In genomic region chrX:48207761-48208487, GRCm38 (mm10) we compare ENCODE assay signal across 8 mouse cellular contexts. TPM values are rescaled to one million over a fixed set of nuclear protein-coding genes. Genes with fewer than 3 reads are reported as not detected.
DNase-seq lines count a peak whose midpoint lies in the region; ATAC-seq and TF ChIP-seq lines count a peak whose summit lies in the region.

No protein-coding gene starts in this region.

- H3K9me3 ChIP-seq in forebrain, embryonic 14.5 days (replicated peaks; ENCODE audit: control insufficient read depth, low read length): no peaks in the 10 kb centered on the region
- H3K9me3 ChIP-seq in hindbrain, postnatal 0 days (ENCODE audit: low read length): no peaks in the 10 kb centered on the region
- H3K9me3 ChIP-seq in midbrain, postnatal 0 days (ENCODE audit: low read length): no peaks in the 10 kb centered on the region

- no peaks in the 10 kb centered on the region for H3K4me1 ChIP-seq in forebrain, embryonic 14.5 days (ENCODE audit: control insufficient read depth, insufficient read depth, low read length)
- no peaks in the 10 kb centered on the region for H3K4me1 ChIP-seq in hindbrain, postnatal 0 days (ENCODE audit: insufficient read depth, low read length)
- no peaks in the 10 kb centered on the region for H3K4me1 ChIP-seq in midbrain, postnatal 0 days (ENCODE audit: insufficient read depth, low read length)

- H3K27me3 ChIP-seq in forebrain, embryonic 14.5 days (replicated peaks; ENCODE audit: control insufficient read depth, insufficient read depth, low read length): no peaks in the 10 kb centered on the region
- no peaks in the 10 kb centered on the region for H3K27me3 ChIP-seq in hindbrain, postnatal 0 days (ENCODE audit: insufficient read depth, low read length)
- H3K27me3 ChIP-seq in midbrain, postnatal 0 days (ENCODE audit: insufficient read depth, low read length): no peaks in the 10 kb centered on the region

- 0 out of 2 replicates have a peak, but pooled peaks have one; percentile 26 for ATAC-seq in cerebellum, adult (ENCODE audit: insufficient number of reproducible peaks, low FRiP score, low TSS enrichment)
- ATAC-seq in forebrain, embryonic 14.5 days: peak; percentile 83
- ATAC-seq in hindbrain, postnatal 0 days: peak; percentile 85
- ATAC-seq in midbrain, postnatal 0 days (ENCODE audit: low FRiP score): peak; percentile 87

- TF ChIP-seq CTCF in hindbrain, postnatal 0 days (IDR thresholded peaks at IDR 0.05; ENCODE audit: low read depth): no peak
- TF ChIP-seq CTCF in midbrain, postnatal 0 days (IDR thresholded peaks at IDR 0.05): no peak

- H3K4me3 ChIP-seq in forebrain, embryonic 14.5 days (ENCODE audit: low read depth, low read length): peak overlapping the region; percentile 57
- H3K4me3 ChIP-seq in hindbrain, postnatal 0 days (ENCODE audit: low read length): peak overlapping the region; percentile 67
- peak overlapping the region; percentile 63 for H3K4me3 ChIP-seq in midbrain, postnatal 0 days (ENCODE audit: low read depth, low read length)

- H3K36me3 ChIP-seq in forebrain, embryonic 14.5 days (ENCODE audit: control insufficient read depth, insufficient read depth, low read length): no peaks in the 10 kb centered on the region
- no peaks in the 10 kb centered on the region for H3K36me3 ChIP-seq in hindbrain, postnatal 0 days (ENCODE audit: insufficient read depth, low read length)
- no peaks in the 10 kb centered on the region for H3K36me3 ChIP-seq in midbrain, postnatal 0 days (ENCODE audit: insufficient read depth, low read length)

- WGBS in forebrain, embryonic 14.5 days: 19% methylated on average over 35 of the region's 36 CpGs
- WGBS in hindbrain, postnatal 0 days: 24% methylated on average over 36 of the region's 36 CpGs
- 12% methylated on average over 33 of the region's 36 CpGs for WGBS in midbrain, postnatal 0 days

- H3K9ac ChIP-seq in forebrain, embryonic 14.5 days (ENCODE audit: low read length): peak overlapping the region; percentile 68
- H3K9ac ChIP-seq in hindbrain, postnatal 0 days (replicated peaks; ENCODE audit: low read length): peak overlapping the region; percentile 62
- H3K9ac ChIP-seq in midbrain, postnatal 0 days (replicated peaks; ENCODE audit: low read length, poor library complexity, severe bottlenecking): peak overlapping the region; percentile 64

- DNase-seq in urinary bladder, adult 2 months (ENCODE audit: low spot score): peak; percentile 23
- no peak for DNase-seq in urinary bladder, postnatal 10 days (ENCODE audit: low spot score)
- peak; percentile 34 for DNase-seq in forebrain, embryonic 14.5 days (ENCODE audit: low spot score)
- DNase-seq in hindbrain, postnatal 0 days (ENCODE audit: low spot score): peak; percentile 62
- peak; percentile 36 for DNase-seq in liver
- DNase-seq in midbrain, postnatal 0 days (ENCODE audit: low spot score): peak; percentile 32
- DNase-seq in c-Kit-positive CD71-positive TER-119-positive erythroid progenitor cells, embryonic 14.5 days (ENCODE audit: low spot score): no peak

- H3K27ac ChIP-seq in forebrain, embryonic 14.5 days (ENCODE audit: low read depth, low read length): peak overlapping the region; percentile 44
- H3K27ac ChIP-seq in hindbrain, postnatal 0 days: peak overlapping the region; percentile 51; the same call in 1 of the 2 replicates
- H3K27ac ChIP-seq in midbrain, postnatal 0 days (ENCODE audit: low read depth, low read length): peak overlapping the region; percentile 68

- H3K4me2 ChIP-seq in forebrain, embryonic 14.5 days (ENCODE audit: low read length): peak overlapping the region; percentile 50
- peak overlapping the region; percentile 60 for H3K4me2 ChIP-seq in hindbrain, postnatal 0 days (ENCODE audit: low read depth, low read length)
- H3K4me2 ChIP-seq in midbrain, postnatal 0 days (ENCODE audit: low read depth, low read length, poor library complexity, severe bottlenecking): peak overlapping the region; percentile 54

RNA-seq across cellular contexts. Expression of gene Zdhhc9, which starts 0.8 kb away (rescaled TPM):
- 38.5 and 39.0 TPM in 2 replicates for polyA plus RNA-seq in urinary bladder, adult 2 months (2012; rRNA removed)
- polyA plus RNA-seq in forebrain, embryonic 14.5 days (2014; fragmentation: Nextera tagmentation; extraction: Ambion mirVana): 7.1 and 9.4 TPM in 2 replicates
- 35.4 and 38.0 TPM in 2 replicates for total RNA-seq in hindbrain, postnatal 0 days (2014; rRNA removed)
- polyA plus RNA-seq in hindbrain, postnatal 0 days (2015; fragmentation: Nextera tagmentation; extraction: Ambion mirVana): 5.7 and 6.4 TPM in 2 replicates
- 43.0 and 45.2 TPM in 2 replicates for total RNA-seq in midbrain, postnatal 0 days (2014; rRNA removed)
- 5.0 and 7.2 TPM in 2 replicates for polyA plus RNA-seq in midbrain, postnatal 0 days (2015; fragmentation: Nextera tagmentation; extraction: Ambion mirVana)

RNA-seq across cellular contexts. Expression of gene Utp14a, which starts 48.7 kb away (rescaled TPM):
- 18.2 and 18.9 TPM in 2 replicates for polyA plus RNA-seq in urinary bladder, adult 2 months (2012; rRNA removed)
- polyA plus RNA-seq in forebrain, embryonic 14.5 days (2014; fragmentation: Nextera tagmentation; extraction: Ambion mirVana): 17.9 and 18.7 TPM in 2 replicates
- 2.8 and 5.8 TPM in 2 replicates for total RNA-seq in hindbrain, postnatal 0 days (2014; rRNA removed)
- polyA plus RNA-seq in hindbrain, postnatal 0 days (2015; fragmentation: Nextera tagmentation; extraction: Ambion mirVana): 12.7 and 13.8 TPM in 2 replicates
- total RNA-seq in midbrain, postnatal 0 days (2014; rRNA removed): 5.8 and 8.2 TPM in 2 replicates
- polyA plus RNA-seq in midbrain, postnatal 0 days (2015; fragmentation: Nextera tagmentation; extraction: Ambion mirVana): 9.0 and 9.4 TPM in 2 replicates

Comparison
In these comparisons a context has a peak if more than half of its experiments do, and no peak if none do; other contexts are left out.
1. DNase-seq: peak in urinary bladder, adult 2 months (single experiment), forebrain, embryonic 14.5 days (single experiment), hindbrain, postnatal 0 days (single experiment), liver (single experiment) and midbrain, postnatal 0 days (single experiment); none in urinary bladder, postnatal 10 days (single experiment) and c-Kit-positive CD71-positive TER-119-positive erythroid progenitor cells, embryonic 14.5 days (single experiment).
2. ATAC-seq: peak in every context shown above with its lines; median percentile 87 in midbrain, postnatal 0 days; 85 in hindbrain, postnatal 0 days; 83 in forebrain, embryonic 14.5 days; 26 in cerebellum, adult.
3. Peak in every context shown above with its lines, with median percentiles within 50 percentile points of each other: H3K27ac ChIP-seq, H3K4me2 ChIP-seq, H3K4me3 ChIP-seq and H3K9ac ChIP-seq.